In the genomic region with DNA sequence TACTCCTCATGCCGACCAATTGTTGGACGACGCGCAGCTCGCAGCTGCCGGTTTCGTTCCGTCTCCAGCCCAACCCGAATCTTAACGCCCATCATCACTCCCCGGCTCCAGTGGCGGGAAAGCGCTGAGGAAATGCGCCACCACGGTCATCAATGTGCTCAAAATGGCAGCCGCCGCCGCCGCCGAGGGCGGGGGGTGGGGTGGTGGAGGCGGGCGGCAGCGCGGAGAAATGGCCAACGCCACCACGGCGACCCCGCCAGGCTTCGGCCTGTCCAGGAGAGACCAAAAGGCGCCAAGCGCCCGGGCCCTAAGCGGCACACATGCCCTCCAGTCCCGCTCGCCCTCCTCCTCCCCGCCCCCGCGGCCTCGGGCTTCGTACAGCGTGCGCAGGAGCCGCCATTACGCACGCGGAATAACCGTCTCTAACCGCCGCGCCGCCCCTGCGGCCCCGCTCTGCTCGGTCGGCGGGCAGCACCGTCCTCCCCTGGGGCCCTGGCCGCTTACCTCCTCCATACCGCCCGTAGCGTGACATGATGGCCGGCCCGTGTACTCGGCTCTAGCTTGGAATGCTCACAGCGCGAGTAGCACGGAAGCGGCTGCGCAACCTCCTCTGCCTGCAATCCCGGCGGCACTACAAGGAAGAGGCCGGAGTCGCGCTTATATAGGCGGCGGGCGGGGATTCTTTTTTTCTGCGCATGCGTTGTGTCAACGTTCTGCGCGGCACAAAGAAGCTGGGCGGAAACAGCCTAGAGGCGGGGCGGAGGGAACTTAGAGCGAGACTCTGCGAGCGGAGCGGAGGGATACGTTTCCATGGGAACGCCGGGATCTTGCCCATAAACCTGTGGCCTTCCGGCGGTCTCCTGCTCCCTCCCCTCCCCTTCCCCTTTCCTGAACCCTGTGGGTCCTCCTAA, we compare ENCODE assay signal across 8 mouse cellular contexts. TPM values are rescaled to one million over a fixed set of nuclear protein-coding genes. Genes with fewer than 3 reads are reported as not detected.
DNase-seq lines count a peak whose midpoint lies in the region; ATAC-seq lines count a peak whose summit lies in the region.

A gene (minus strand): TSS at position 637 of the 911 bp plus-strand sequence.
A gene (plus strand): TSS at position 790 of the 911 bp plus-strand sequence.

- peaks cover 14% of the 10 kb centered on the region for H3K4me1 ChIP-seq in hindbrain, embryonic 15.5 days (replicated peaks)

- DNase-seq in T-cell, adult 2 months (ENCODE audit: low spot score): peak; percentile 98
- DNase-seq in cerebellum, postnatal 36 days: peak; percentile 98 to 99
- peak; percentile 98 to 99 for DNase-seq in frontal cortex, postnatal 36 days (ENCODE audit: low spot score in 2 of 2)
- DNase-seq in left cerebral cortex, adult 11 months (ENCODE audit: low spot score): peak; percentile 96
- peak; percentile 98 to 99 for DNase-seq in lung, postnatal 4 days
- DNase-seq in retina, postnatal 7 days (ENCODE audit: low read depth, low spot score): peak; percentile 98
- peak; percentile 100 for DNase-seq in urinary bladder, adult 2 months (ENCODE audit: low spot score)

- peak within 1 kb of the TSS; percentile 97 for H3K27ac ChIP-seq in hindbrain, embryonic 15.5 days (replicated peaks)

- under 1% methylated on average over 84 of the region's 95 CpGs for WGBS in hindbrain, embryonic 15.5 days

- H3K27me3 ChIP-seq in hindbrain, embryonic 15.5 days: no peaks in the 10 kb centered on the region

- ATAC-seq in hindbrain, embryonic 15.5 days (ENCODE audit: low FRiP score, low read depth): peak; percentile 95

- H3K36me3 ChIP-seq in hindbrain, embryonic 15.5 days: peaks cover 25% of the 10 kb centered on the region

- H3K9ac ChIP-seq in hindbrain, embryonic 15.5 days: peak within 1 kb of the TSS; percentile 81

- no peaks in the 10 kb centered on the region for H3K9me3 ChIP-seq in hindbrain, embryonic 15.5 days

- H3K4me2 ChIP-seq in hindbrain, embryonic 15.5 days: peak within 1 kb of the TSS; percentile 94

- peak within 1 kb of the TSS; percentile 96 for H3K4me3 ChIP-seq in hindbrain, embryonic 15.5 days

RNA-seq across cellular contexts. Expression of the first gene that starts in this region (rescaled TPM):
- 372 and 395 TPM in 2 replicates for polyA plus RNA-seq in hindbrain, embryonic 15.5 days (2015; fragmentation: Nextera tagmentation; extraction: Ambion mirVana)
- polyA plus RNA-seq in urinary bladder, adult 2 months (2012; rRNA removed): 133 and 176 TPM in 2 replicates

RNA-seq across cellular contexts. Expression of the second gene that starts in this region (rescaled TPM):
- 0.08 and 0.29 TPM in 2 replicates for polyA plus RNA-seq in hindbrain, embryonic 15.5 days (2015; fragmentation: Nextera tagmentation; extraction: Ambion mirVana)
- polyA plus RNA-seq in urinary bladder, adult 2 months (2012; rRNA removed): 0.09 TPM in 1 of 2 replicates, not detected in the other

Comparison
In these comparisons a context has a peak if more than half of its experiments do, and no peak if none do; other contexts are left out.
1. Peak in every context shown above with its lines: DNase-seq, ATAC-seq, H3K4me3 ChIP-seq and H3K27ac ChIP-seq.